Mouse (Mus musculus) testis, postnatal 10 days (tissue): ENCODE data around the gene Mgrn1.

Source experiments
- DNase-seq: peaks from one replicate; pipeline ENCODE4 v3.0.0; 2021; ENCODE audit warnings: low spot score

Mgrn1 gene

GRCm38 (mm10) chr16:4941016-4941415 is 55.0 kb downstream of the Mgrn1 start:
- no peak for DNase-seq

GRCm38 (mm10) chr16:4942868-4943267 is 56.8 kb downstream of the Mgrn1 start:
- no peak for DNase-seq

- no peak for DNase-seq
Observed at GRCm38 (mm10) chr16:4943431-4943830, 57.4 kb downstream of the Mgrn1 start.

GRCm38 (mm10) chr16:4945415-4945814 is 59.4 kb downstream of the Mgrn1 start:
- DNase-seq = no peak

GRCm38 (mm10) chr16:4946155-4946554 is 60.1 kb downstream of the Mgrn1 start:
- no peak for DNase-seq

- DNase-seq = no peak
Observed at GRCm38 (mm10) chr16:4947378-4947777, 61.3 kb downstream of the Mgrn1 start.

- no peak for DNase-seq
Observed at GRCm38 (mm10) chr16:4956609-4957008, 70.6 kb downstream of the Mgrn1 start.

- DNase-seq = no peak
Observed at GRCm38 (mm10) chr16:4957446-4957845, 71.4 kb downstream of the Mgrn1 start.

GRCm38 (mm10) chr16:4960260-4960659 is 74.2 kb downstream of the Mgrn1 start:
- DNase-seq = no peak

- no peak for DNase-seq
Observed at GRCm38 (mm10) chr16:4963346-4963745, 77.3 kb downstream of the Mgrn1 start.

- DNase-seq = peak; percentile 97
Observed at GRCm38 (mm10) chr16:4963797-4964709, 78.0 kb downstream of the Mgrn1 start, which contains the start of gene Anks3. TSS of gene Anks3 (minus strand) at chr16:4964205.

GRCm38 (mm10) chr16:4964731-4965391 is 78.8 kb downstream of the Mgrn1 start:
- DNase-seq = no peak

GRCm38 (mm10) chr16:4965392-4966129 is 79.5 kb downstream of the Mgrn1 start:
- no peak for DNase-seq

- no peak for DNase-seq
Observed at GRCm38 (mm10) chr16:4968426-4968825, 82.4 kb downstream of the Mgrn1 start.

GRCm38 (mm10) chr16:4969055-4969843 is 83.2 kb downstream of the Mgrn1 start:
- no peak for DNase-seq

- no peak for DNase-seq
Observed at GRCm38 (mm10) chr16:4971626-4972025, 85.6 kb downstream of the Mgrn1 start.

GRCm38 (mm10) chr16:4974521-4974920 is 88.5 kb downstream of the Mgrn1 start:
- DNase-seq = no peak

GRCm38 (mm10) chr16:4976180-4976579 is 90.1 kb downstream of the Mgrn1 start:
- no peak for DNase-seq

GRCm38 (mm10) chr16:4978275-4979051 is 92.4 kb downstream of the Mgrn1 start:
- no peak for DNase-seq

- no peak for DNase-seq
Observed at GRCm38 (mm10) chr16:4979755-4980380, 93.8 kb downstream of the Mgrn1 start.
